Mouse (Mus musculus) olfactory bulb, adult 2 months (tissue): ENCODE data around the gene Cd36.

Experiments used
- CTCF ChIP-seq: fragments of 200-500 bp; IDR thresholded peaks from 2 replicates; pipeline ENCODE4 v1.5.1; 2012; ENCODE audit warnings: low read depth, mild to moderate bottlenecking, low read length, moderate library complexity; ENCODE audit not compliant: insufficient read depth
- POLR2A ChIP-seq: fragments of 200-500 bp; IDR thresholded peaks from 2 replicates; pipeline ENCODE4 v1.6.1; 2012; ENCODE audit warnings: mild to moderate bottlenecking, low read depth, low read length, moderate library complexity; ENCODE audit not compliant: insufficient read depth

DNA sequence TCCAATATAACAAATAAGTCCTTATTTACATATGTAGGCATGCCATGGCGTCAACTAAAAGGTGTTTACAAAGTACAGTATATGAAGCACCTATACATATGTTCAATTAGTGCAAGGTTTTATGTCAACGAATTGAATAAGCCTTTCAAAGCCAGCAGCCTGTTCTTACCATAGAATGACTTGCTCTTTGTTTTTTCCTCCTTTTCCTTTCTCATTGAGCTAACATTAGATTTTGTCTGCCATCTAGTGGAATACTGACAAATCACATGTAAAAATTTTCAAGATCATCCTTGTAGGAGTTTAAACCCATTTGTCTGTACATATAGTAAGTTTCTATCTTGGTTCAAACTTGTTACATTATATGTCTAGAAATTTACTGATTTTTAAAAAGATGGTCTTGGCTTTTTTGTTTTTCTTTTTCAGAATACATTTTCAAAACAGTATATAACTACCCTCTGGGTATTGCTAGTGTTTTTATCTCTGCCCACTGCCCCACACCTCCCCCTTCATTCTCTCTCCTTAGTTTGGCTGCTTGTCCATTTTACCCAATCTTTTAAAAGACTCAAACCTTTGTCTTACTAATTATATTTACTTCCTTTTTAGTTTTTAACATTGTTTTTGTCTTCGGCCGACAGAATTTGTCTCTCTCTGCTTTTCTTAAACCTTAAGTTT, 122.5 kb downstream of the Cd36 start:
- TF ChIP-seq CTCF (no peak), POLR2A (no peak)
